9 mouse cellular contexts compared by ENCODE assay signal in the genomic region with DNA sequence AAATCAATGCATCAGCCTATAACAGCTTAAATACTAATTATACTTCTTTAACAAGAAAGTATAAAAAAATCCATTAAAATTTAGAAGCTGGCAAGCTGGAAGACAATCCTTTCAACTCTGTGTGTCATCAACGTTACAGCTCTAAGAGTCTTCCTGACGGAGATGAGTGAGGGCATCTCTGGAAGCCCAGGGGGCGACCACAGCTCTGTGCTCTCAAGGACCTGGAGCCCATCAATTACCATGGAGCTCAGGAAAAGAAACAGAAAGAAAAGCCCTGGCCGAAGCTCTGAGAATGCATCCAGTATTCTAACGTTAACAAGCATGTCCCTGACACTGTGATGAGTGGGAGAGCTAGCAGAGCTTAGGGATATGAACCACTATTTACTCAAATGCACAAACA. TPM values are rescaled to one million over a fixed set of nuclear protein-coding genes. Genes with fewer than 3 reads are reported as not detected.
"Had no signal": no experiment of that assay in that cellular context is flagged by ENCODE, and none has a peak within 500 bp of the region (broad histone marks: within the 10 kb centered on the region; RNA-seq: fewer than 3 reads in every experiment).

No protein-coding gene starts in this region.

- H3K9ac ChIP-seq: liver, embryonic 12.5 days; lung, embryonic 14.5 days; neural tube, embryonic 13.5 days had no signal

- H3K9me3 ChIP-seq: limb, embryonic 10.5 days; liver, embryonic 12.5 days; neural tube, embryonic 13.5 days had no signal

- H3K27me3 ChIP-seq: liver, embryonic 12.5 days; neural tube, embryonic 13.5 days had no signal

- ATAC-seq: intestine, postnatal 0 days had no signal

- H3K4me3 ChIP-seq: left cerebral cortex, adult 2 months; limb, embryonic 10.5 days; liver, embryonic 12.5 days; myocyte; neural tube, embryonic 13.5 days had no signal

- H3K4me1 ChIP-seq: limb, embryonic 10.5 days; liver, embryonic 12.5 days; neural tube, embryonic 13.5 days had no signal

- H3K27ac ChIP-seq: left cerebral cortex, adult 2 months; limb, embryonic 10.5 days; liver, embryonic 12.5 days; neural tube, embryonic 13.5 days had no signal

- H3K4me2 ChIP-seq: liver, embryonic 12.5 days; lung, embryonic 14.5 days; neural tube, embryonic 13.5 days had no signal

RNA-seq across cellular contexts. Expression of a gene that starts 46.9 kb away (rescaled TPM):
- total RNA-seq: layer of hippocampus, postnatal 25 days; left cerebral cortex, postnatal 14 days had no signal
- polyA plus RNA-seq: myocyte had no signal
